Mouse (Mus musculus) ovary, postnatal 10 days (tissue): ENCODE results near the gene Pdzd2.
A peak's percentile ranks its signal among the peaks of the same experiment; 100 is the strongest.

Experiments
- DNase-seq: peaks from one replicate; pipeline ENCODE4 v3.0.0; 2022; ENCODE audit warnings: low spot score

The Pdzd2 gene

GRCm38 (mm10) chr15:12622701-12623100, 117.0 kb downstream of the Pdzd2 start:
- no peak for DNase-seq

- DNase-seq: no peak
Observed at GRCm38 (mm10) chr15:12622093-12622643, 117.6 kb downstream of the Pdzd2 start.

GRCm38 (mm10) chr15:12619273-12619672, 120.5 kb downstream of the Pdzd2 start:
- no peak for DNase-seq

GRCm38 (mm10) chr15:12617651-12618050, 122.1 kb downstream of the Pdzd2 start:
- DNase-seq: no peak

GRCm38 (mm10) chr15:12617220-12617619, 122.5 kb downstream of the Pdzd2 start:
- no peak for DNase-seq

GRCm38 (mm10) chr15:12614944-12615878, 124.5 kb downstream of the Pdzd2 start:
- DNase-seq: no peak

GRCm38 (mm10) chr15:12614011-12614410, 125.7 kb downstream of the Pdzd2 start:
- no peak for DNase-seq

- DNase-seq: no peak
Observed at GRCm38 (mm10) chr15:12612944-12613675, 126.6 kb downstream of the Pdzd2 start.

GRCm38 (mm10) chr15:12608090-12608489, 131.6 kb downstream of the Pdzd2 start:
- no peak for DNase-seq

- DNase-seq: no peak
Observed at GRCm38 (mm10) chr15:12606306-12606705, 133.4 kb downstream of the Pdzd2 start.

- no peak for DNase-seq
Observed at GRCm38 (mm10) chr15:12605239-12605993, 134.3 kb downstream of the Pdzd2 start.

GRCm38 (mm10) chr15:12603674-12604073, 136.1 kb downstream of the Pdzd2 start:
- DNase-seq: no peak

GRCm38 (mm10) chr15:12593094-12593493, 146.6 kb downstream of the Pdzd2 start:
- DNase-seq: no peak

- DNase-seq: no peak
Observed at GRCm38 (mm10) chr15:12592628-12593027, 147.1 kb downstream of the Pdzd2 start.

- no peak for DNase-seq
Observed at GRCm38 (mm10) chr15:12588661-12589060, 151.1 kb downstream of the Pdzd2 start.

GRCm38 (mm10) chr15:12586852-12587424, 152.8 kb downstream of the Pdzd2 start:
- no peak for DNase-seq

GRCm38 (mm10) chr15:12586154-12586553, 153.6 kb downstream of the Pdzd2 start:
- peak; percentile 15 for DNase-seq

- DNase-seq: no peak
Observed at GRCm38 (mm10) chr15:12583051-12583450, 156.7 kb downstream of the Pdzd2 start.

- DNase-seq: no peak
Observed at GRCm38 (mm10) chr15:12582471-12582870, 157.3 kb downstream of the Pdzd2 start.

GRCm38 (mm10) chr15:12579196-12579595, 160.5 kb downstream of the Pdzd2 start:
- DNase-seq: no peak

- DNase-seq: no peak
Observed at GRCm38 (mm10) chr15:12578276-12578675, 161.4 kb downstream of the Pdzd2 start.

GRCm38 (mm10) chr15:12577715-12578114, 162.0 kb downstream of the Pdzd2 start:
- no peak for DNase-seq
